Mouse (Mus musculus): Measurements from ENCODE around the gene Ifnar2. TPM values are rescaled to one million over a fixed set of nuclear protein-coding genes. Genes with fewer than 3 reads are reported as not detected.

Ifnar2 gene
- total RNA-seq, 2 experiments from 2014 or later = 257 to 287 TPM

- peak; percentile 74 for ATAC-seq (ENCODE audit: poor library complexity, severe bottlenecking)
These were observed 17.5 kb downstream of the Ifnar2 start for GRCm38 (mm10) chr16:91390100-91390499.

- ATAC-seq (ENCODE audit: poor library complexity, severe bottlenecking) = no peak
These were observed 18.8 kb downstream of the Ifnar2 start, which contains the start of gene Gm21970 for GRCm38 (mm10) chr16:91391421-91391820. TSS of gene Gm21970 (plus strand) at chr16:91391721.

- ATAC-seq (ENCODE audit: poor library complexity, severe bottlenecking) = no peak
These were observed 22.3 kb downstream of the Ifnar2 start for GRCm38 (mm10) chr16:91394826-91395410.

- no peak for ATAC-seq (ENCODE audit: poor library complexity, severe bottlenecking)
These were observed 23.2 kb downstream of the Ifnar2 start for GRCm38 (mm10) chr16:91395633-91396392.

GRCm38 (mm10) chr16:91396844-91397537, 24.4 kb downstream of the Ifnar2 start:
- ATAC-seq (ENCODE audit: poor library complexity, severe bottlenecking) = no peak

GRCm38 (mm10) chr16:91398030-91398429, 25.4 kb downstream of the Ifnar2 start:
- ATAC-seq (ENCODE audit: poor library complexity, severe bottlenecking) = peak; percentile 89

GRCm38 (mm10) chr16:91398944-91399343, 26.4 kb downstream of the Ifnar2 start:
- ATAC-seq (ENCODE audit: poor library complexity, severe bottlenecking) = no peak

GRCm38 (mm10) chr16:91401569-91402165, 29.1 kb downstream of the Ifnar2 start:
- no peak for ATAC-seq (ENCODE audit: poor library complexity, severe bottlenecking)

GRCm38 (mm10) chr16:91403784-91404183, 31.2 kb downstream of the Ifnar2 start:
- no peak for ATAC-seq (ENCODE audit: poor library complexity, severe bottlenecking)

- no peak for ATAC-seq (ENCODE audit: poor library complexity, severe bottlenecking)
These were observed 31.6 kb downstream of the Ifnar2 start for GRCm38 (mm10) chr16:91404187-91404586.

- ATAC-seq (ENCODE audit: poor library complexity, severe bottlenecking) = no peak
These were observed 32.4 kb downstream of the Ifnar2 start for GRCm38 (mm10) chr16:91404828-91405577.

GRCm38 (mm10) chr16:91405640-91406584, 33.3 kb downstream of the Ifnar2 start, which contains the start of gene Il10rb:
TSS of gene Il10rb (plus strand) at chr16:91406164.
- peak; percentile 91 for ATAC-seq (ENCODE audit: poor library complexity, severe bottlenecking)

- peak; percentile 23; the same call in 1 of the 2 replicates for ATAC-seq (ENCODE audit: poor library complexity, severe bottlenecking)
These were observed 34.1 kb downstream of the Ifnar2 start for GRCm38 (mm10) chr16:91406585-91407220.

- peak; percentile 51 for ATAC-seq (ENCODE audit: poor library complexity, severe bottlenecking)
These were observed 40.7 kb downstream of the Ifnar2 start for GRCm38 (mm10) chr16:91413102-91413844.

- peak; percentile 70 for ATAC-seq (ENCODE audit: poor library complexity, severe bottlenecking)
These were observed 43.0 kb downstream of the Ifnar2 start for GRCm38 (mm10) chr16:91415391-91416189.

GRCm38 (mm10) chr16:91416357-91416756, 43.8 kb downstream of the Ifnar2 start:
- no peak for ATAC-seq (ENCODE audit: poor library complexity, severe bottlenecking)

GRCm38 (mm10) chr16:91416938-91417337, 44.4 kb downstream of the Ifnar2 start:
- no peak for ATAC-seq (ENCODE audit: poor library complexity, severe bottlenecking)
